Mouse (Mus musculus) testis, adult 2 months (tissue): ENCODE data around the gene Tnrc6c. TPM values are rescaled to one million over a fixed set of nuclear protein-coding genes. Genes with fewer than 3 reads are reported as not detected.

Source experiments
- H3K27ac ChIP-seq: fragments of 200-500 bp; 2 replicates; pipeline ENCODE4 v1.5.1; 2012; ENCODE audit warnings: low read depth, low read length; ENCODE audit not compliant: control insufficient read depth, insufficient read depth
- H3K27me3 ChIP-seq: fragments of 200-500 bp; 2 replicates; pipeline ENCODE4 v1.6.1; 2012; ENCODE audit warnings: mild to moderate bottlenecking, low read length, moderate library complexity; ENCODE audit not compliant: control insufficient read depth, insufficient read depth
- H3K36me3 ChIP-seq: fragments of 200-500 bp; 2 replicates; pipeline ENCODE4 v1.6.1; 2012; ENCODE audit warnings: mild to moderate bottlenecking, low read length; ENCODE audit not compliant: control insufficient read depth, insufficient read depth
- H3K4me1 ChIP-seq: fragments of 200-500 bp; 2 replicates; pipeline ENCODE4 v1.6.1; 2012; ENCODE audit warnings: low read length; ENCODE audit not compliant: control insufficient read depth, insufficient read depth
- H3K4me3 ChIP-seq: fragments of 200-500 bp; 2 replicates; pipeline ENCODE4 v1.5.1; 2012; ENCODE audit warnings: low read depth, mild to moderate bottlenecking, low read length, moderate library complexity, mixed read lengths; ENCODE audit not compliant: control insufficient read depth
- CTCF ChIP-seq: fragments of 200-500 bp; IDR thresholded peaks from 2 replicates; pipeline ENCODE4 v1.5.1; 2012; ENCODE audit warnings: low read depth, mild to moderate bottlenecking, inconsistent platforms, low read length, moderate library complexity; ENCODE audit not compliant: control insufficient read depth, insufficient read depth, insufficient replicate concordance
- POLR2A ChIP-seq: fragments of 200-500 bp; IDR thresholded peaks from 2 replicates; pipeline ENCODE4 v1.6.1; 2012; ENCODE audit warnings: low read depth, mild to moderate bottlenecking, inconsistent platforms, low read length, moderate library complexity; ENCODE audit not compliant: control insufficient read depth
- polyA plus RNA-seq: library from polyadenylated mRNA; depleted of rRNA; stranded (reverse); fragments of >200 nt; gene quantifications from 2 replicates; pipeline ENCODE4 v1.2.3, GENCODE M21; 2012; rRNA removed

Tnrc6c gene
- polyA plus RNA-seq, 1 experiment: 28.0 TPM

DNA sequence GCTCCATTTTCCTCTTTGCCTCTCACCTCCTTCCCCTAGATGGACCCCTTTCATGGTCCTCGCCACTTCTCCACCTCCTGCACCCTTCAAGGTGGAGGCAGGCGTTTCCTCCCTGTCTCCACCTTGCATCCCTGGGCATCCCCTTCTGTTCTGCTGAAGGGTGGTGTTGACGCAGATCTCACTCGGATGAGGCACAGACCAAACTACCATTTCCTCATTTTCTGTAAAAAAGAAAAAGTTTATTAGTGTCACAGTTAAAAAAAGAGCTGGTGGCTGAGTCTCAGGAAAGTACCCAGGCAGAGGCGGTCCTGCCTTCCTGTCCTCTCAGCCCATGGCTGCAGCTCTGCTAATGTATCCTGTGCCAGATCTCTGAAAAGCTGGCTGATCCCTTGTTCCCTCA, 145.1 kb downstream of the Tnrc6c start:
- no peak for TF ChIP-seq CTCF
- no peak for TF ChIP-seq POLR2A
- Histone ChIP-seq H3K27me3 (no peaks in the 10 kb centered on the region), H3K4me3 (no peak overlapping the region), H3K27ac (no peak overlapping the region), H3K4me1 (no peaks in the 10 kb centered on the region), H3K36me3 (no peaks in the 10 kb centered on the region)

DNA sequence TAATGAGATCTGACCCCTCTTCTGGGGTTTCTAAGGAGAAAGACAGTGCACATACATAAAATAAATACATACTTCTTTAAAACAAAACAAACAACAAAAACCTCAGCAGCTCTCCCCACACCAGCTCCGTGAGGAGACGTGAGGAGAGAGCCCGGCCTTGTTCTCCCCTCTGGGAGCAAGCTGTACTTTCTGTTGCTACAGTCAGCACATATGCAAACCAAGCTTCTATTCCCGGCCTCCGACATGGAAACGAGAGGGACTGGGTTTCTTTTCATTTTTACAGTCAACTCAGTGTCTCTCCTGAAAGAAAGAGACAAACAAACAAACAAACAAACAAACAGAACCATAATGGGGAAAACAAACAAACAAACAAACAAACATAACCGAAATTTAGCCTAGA, 145.9 kb downstream of the Tnrc6c start:
- Histone ChIP-seq H3K27me3 (no peaks in the 10 kb centered on the region), H3K4me3 (no peak overlapping the region), H3K4me1 (no peaks in the 10 kb centered on the region), H3K36me3 (no peaks in the 10 kb centered on the region), H3K27ac (no peak overlapping the region)
- TF ChIP-seq CTCF: no peak
- no peak for TF ChIP-seq POLR2A

DNA sequence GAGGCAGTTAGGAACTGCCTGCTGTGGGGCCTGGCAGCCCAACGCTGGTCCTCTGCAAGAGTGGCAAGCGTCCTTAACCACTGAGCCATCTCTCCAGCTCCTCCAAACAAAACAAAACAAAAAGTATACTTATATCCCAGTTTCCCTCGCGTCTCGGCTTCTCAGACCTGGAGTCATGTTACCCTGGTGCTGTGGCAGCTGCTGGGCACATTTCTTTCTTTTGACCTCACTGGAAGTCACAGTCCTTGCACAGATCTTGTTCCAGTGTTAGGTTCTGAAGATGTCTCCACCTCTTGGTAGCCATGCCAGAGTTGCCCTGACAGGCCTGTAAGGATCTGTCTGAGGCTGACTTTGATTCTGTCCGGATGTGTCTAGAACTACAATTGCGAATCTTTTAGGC, 147.6 kb downstream of the Tnrc6c start:
- no peaks in the 10 kb centered on the region for H3K4me1 ChIP-seq
- H3K27me3 ChIP-seq: no peaks in the 10 kb centered on the region
- H3K27ac ChIP-seq: no peak overlapping the region
- no peak overlapping the region for H3K4me3 ChIP-seq
- no peaks in the 10 kb centered on the region for H3K36me3 ChIP-seq
- TF ChIP-seq POLR2A (no peak), CTCF (no peak)

DNA sequence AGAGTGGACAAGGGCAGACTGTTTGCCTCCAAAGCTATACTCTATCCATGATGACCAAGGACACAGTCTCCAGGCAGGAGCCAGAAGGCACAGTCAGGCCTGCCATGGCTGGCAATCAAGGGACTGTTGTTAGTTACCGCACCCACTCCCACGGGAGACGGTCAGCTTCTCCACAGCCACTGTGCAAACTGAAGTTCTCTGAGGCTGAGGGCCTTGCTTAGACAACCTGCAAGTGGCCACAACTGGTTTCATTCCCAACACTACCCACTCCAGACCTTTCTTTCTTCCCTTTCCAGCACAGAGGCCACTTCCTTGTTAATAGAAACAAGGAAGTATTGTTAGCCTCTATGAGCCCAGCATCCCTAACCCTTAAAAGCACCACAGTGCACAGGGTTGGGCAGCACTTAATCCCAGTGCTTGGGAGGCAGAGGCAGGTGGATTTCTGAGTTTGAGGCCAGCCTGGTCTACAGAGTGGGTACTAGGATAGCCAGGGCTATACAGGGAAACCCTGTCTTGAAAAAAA, 149.1 kb downstream of the Tnrc6c start:
- Histone ChIP-seq H3K27me3 (no peaks in the 10 kb centered on the region), H3K4me1 (no peaks in the 10 kb centered on the region), H3K36me3 (no peaks in the 10 kb centered on the region), H3K27ac (no peak overlapping the region), H3K4me3 (no peak overlapping the region)
- TF ChIP-seq CTCF: no peak
- TF ChIP-seq POLR2A: no peak

DNA sequence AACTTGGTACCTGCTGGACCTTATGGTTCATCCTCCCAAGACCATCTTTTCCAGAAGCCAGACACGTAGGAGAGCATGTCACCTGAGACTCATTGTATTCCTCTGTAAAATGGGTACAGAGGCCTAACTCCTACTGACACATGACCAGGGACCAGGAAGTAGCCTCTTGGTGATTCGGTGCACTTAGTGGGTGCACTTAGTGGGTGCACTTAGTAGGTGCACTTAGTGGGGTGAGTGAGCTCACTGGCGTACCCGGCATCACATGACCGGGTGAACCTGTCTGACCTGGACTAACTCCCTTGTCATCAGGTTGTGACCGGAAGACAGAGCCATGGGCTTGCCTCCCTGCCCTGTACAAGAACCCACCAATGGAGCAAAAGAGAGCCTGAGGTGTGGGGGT, 152.7 kb downstream of the Tnrc6c start:
- H3K4me3 ChIP-seq: no peak overlapping the region
- H3K27ac ChIP-seq: no peak overlapping the region
- no peak for TF ChIP-seq POLR2A
- TF ChIP-seq CTCF: no peak
- no peaks in the 10 kb centered on the region for H3K27me3 ChIP-seq
- H3K4me1 ChIP-seq: peaks cover 18% of the 10 kb centered on the region
- no peaks in the 10 kb centered on the region for H3K36me3 ChIP-seq

DNA sequence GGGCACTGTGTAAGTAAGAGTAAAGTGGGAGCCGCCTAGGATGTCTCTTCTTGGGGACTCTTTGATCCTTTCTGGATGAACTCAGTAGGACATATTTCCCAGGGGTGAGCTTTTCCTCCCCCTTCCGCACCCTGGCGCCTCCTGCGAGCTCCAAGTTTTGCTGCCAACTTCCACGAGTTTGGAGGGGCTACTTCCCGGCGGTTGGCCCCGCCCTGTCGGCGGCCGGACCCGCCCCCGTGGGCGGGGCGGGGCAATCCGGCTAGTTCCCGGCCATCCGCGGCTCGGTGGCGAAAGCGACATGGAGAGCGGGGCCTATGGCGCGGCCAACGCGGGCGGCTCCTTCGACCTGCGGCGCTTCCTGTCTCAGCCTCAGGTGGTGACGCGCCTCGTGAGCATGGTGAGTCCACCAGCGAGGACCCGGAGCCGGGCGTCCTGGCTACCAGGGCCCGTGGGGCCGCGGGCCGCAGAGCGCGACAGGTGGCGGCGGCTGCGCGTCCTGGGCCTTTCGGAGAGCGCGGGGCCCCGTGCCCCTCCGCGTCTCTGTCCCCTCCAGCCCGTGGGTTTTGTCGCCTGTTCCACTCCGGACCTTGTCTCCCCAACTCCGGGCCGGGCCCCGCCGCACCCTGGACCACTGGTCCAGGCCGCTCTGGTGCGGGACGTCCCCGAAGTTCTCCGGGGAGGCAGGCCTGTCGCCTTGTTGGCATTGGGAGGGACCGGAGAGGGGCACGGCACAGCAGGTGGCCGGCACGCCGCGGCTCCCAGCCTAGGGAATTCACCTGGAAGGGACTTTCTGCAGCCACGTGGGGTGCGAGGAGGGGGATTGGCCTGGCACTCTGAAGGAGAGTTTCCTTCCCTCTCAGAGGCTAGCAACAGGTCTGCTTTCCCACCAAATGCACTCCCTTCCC, 155.6 kb downstream of the Tnrc6c start, which contains the start of the genes Gm20708 and Syngr2:
Gene Gm20708, plus strand, starts transcription at position 262 of the 905 bp plus-strand sequence.
Gene Syngr2, plus strand, starts transcription at position 262 of the 905 bp plus-strand sequence.
- peak within 1 kb of the TSS; percentile 2; the same call in 1 of the 2 replicates for H3K27ac ChIP-seq
- H3K27me3 ChIP-seq: no peaks in the 10 kb centered on the region
- TF ChIP-seq POLR2A (peak; percentile 55), CTCF (no peak)

DNA sequence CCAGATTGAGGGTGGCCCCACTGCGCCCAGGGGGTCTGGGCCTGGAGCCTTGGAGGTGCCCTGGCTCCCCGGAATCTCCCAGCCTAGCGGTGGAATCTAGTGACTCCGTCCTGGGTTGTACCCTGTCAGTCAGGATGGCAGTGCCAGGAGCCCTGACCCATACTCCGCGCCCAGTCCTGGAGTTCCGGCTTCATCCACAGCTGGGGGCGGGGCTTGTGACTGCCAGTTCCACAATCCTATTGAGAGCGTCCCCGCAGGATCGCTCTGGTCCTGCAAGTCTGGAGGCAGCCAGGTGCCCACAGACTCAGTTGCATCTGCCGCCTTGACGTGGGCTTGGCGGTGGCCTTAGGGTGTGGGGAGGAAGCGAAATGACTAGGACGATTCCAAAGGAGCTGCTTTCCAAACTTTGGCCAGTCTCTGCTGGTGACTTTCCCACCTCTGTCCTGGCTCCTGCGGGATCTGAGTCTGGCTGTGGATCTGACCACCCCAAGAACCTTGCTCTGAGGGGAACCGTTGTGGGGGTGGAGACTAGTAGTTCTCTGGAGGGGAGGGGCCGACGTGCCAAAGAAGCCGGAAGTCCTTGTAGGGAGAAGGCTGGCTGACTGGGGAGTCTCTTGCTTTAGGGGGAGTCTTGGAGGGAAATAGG, 156.4 kb downstream of the Tnrc6c start:
- Histone ChIP-seq H3K27ac (0 out of 2 replicates have a peak overlapping the region, but pooled peaks have one; percentile 2), H3K36me3 (no peaks in the 10 kb centered on the region), H3K4me3 (peak overlapping the region; percentile 86), H3K4me1 (peaks cover 18% of the 10 kb centered on the region), H3K27me3 (no peaks in the 10 kb centered on the region)
- no peak for TF ChIP-seq POLR2A
- TF ChIP-seq CTCF: peak; percentile 42; the same call in 1 of the 2 replicates

More for the DNA sequence above, 155.6 kb downstream of the Tnrc6c start, which contains the start of the genes Gm20708 and Syngr2:
- Histone ChIP-seq H3K36me3 (no peaks in the 10 kb centered on the region), H3K4me3 (peak within 1 kb of the TSS; percentile 86), H3K4me1 (peaks cover 18% of the 10 kb centered on the region)

Other genes starting within 250 kb of the Tnrc6c start
- not detected in 2 replicates for gene Gm11733, start 169.9 kb upstream of the Tnrc6c start, polyA plus RNA-seq
- 1.2 TPM in 2 replicates for gene Tmc8, start 127.8 kb downstream of the Tnrc6c start, polyA plus RNA-seq
- gene Tmc6, start 127.9 kb downstream of the Tnrc6c start, polyA plus RNA-seq: 9.7 and 10.1 TPM in 2 replicates
- gene 6030468B19Rik, start 143.4 kb downstream of the Tnrc6c start, polyA plus RNA-seq: not detected in 2 replicates
- 1.0 TPM in 1 of 2 replicates, not detected in the other for gene Gm20708, start 155.4 kb downstream of the Tnrc6c start, polyA plus RNA-seq
- gene Syngr2, start 155.4 kb downstream of the Tnrc6c start, polyA plus RNA-seq: 21.3 and 32.5 TPM in 2 replicates
- gene Afmid, start 171.6 kb downstream of the Tnrc6c start, polyA plus RNA-seq: 4.0 and 5.7 TPM in 2 replicates
- 4.8 and 5.8 TPM in 2 replicates for gene Tk1, start 171.8 kb downstream of the Tnrc6c start, polyA plus RNA-seq
- 46.1 and 46.3 TPM in 2 replicates for gene Birc5, start 195.0 kb downstream of the Tnrc6c start, polyA plus RNA-seq
- 5.3 and 6.1 TPM in 2 replicates for gene Tmem235, start 206.5 kb downstream of the Tnrc6c start, polyA plus RNA-seq
- gene Tha1, start 219.2 kb downstream of the Tnrc6c start, polyA plus RNA-seq: 2.1 and 2.5 TPM in 2 replicates